Mouse (Mus musculus) granulocyte monocyte progenitor cell, adult 5-6 weeks (primary cell): ENCODE measurements at regions not wholly inside any gene's neighbourhood (a gene's known extent, or its start where the extent isn't known, plus 50 kb on each side); places are given as distances from the start of the nearest gene placed in this dataset.

ENCODE experiments used
- ATAC-seq: replicated peaks from 2 replicates; pipeline ENCODE4 v1.8.0; 2016; ENCODE audit warnings: mild to moderate bottlenecking, moderate TSS enrichment, inconsistent platforms; ENCODE audit not compliant: poor library complexity, severe bottlenecking

DNA sequence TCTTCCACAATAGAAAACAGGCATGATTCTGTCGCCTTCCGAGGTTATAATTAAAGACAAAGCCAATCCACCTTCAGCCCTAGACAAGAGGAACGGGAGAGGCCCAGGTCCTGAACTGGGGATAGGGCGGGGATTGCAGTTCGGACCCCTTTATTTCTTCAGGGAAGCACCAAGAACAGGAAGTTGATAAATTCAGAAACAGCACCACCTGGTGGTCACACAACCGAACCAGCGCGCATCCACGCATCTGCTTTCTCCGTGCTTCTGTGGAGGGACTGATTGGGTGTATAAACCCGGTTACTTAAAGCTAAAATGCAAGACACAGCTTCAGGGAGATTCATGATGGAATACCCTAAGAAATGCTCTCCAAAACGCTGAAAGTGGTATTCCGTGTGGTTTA is 233.2 kb downstream of the Rps15a start:
- ATAC-seq = peak; percentile 97

GRCm38 (mm10) chr7:117878903-117879302 is 237.1 kb downstream of the Rps15a start:
- ATAC-seq = no peak

DNA sequence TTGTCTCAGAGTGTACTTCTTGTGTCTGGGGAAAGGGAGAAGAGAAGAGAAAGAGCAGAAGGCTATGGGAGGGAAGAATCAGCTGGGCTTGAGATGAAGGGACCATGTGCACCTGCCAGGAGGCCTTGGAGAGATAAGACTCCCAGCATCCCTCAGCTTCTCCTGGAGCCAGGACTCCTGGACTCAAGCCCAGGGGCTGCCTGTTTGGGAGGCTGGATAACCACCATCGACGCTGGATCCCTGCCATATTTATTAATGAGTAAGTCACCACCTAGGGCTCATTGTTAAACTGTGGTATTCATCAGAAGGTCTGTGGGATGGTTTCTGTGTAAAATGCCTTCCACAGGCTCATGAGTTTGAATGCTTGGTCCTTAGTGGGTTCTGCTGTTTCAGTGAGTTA is 240.7 kb downstream of the Rps15a start:
- ATAC-seq = no peak

- ATAC-seq = no peak
Observed at GRCm38 (mm10) chr7:117859419-117859818, 256.6 kb downstream of the Rps15a start.

- ATAC-seq = no peak
Observed at GRCm38 (mm10) chr7:117855955-117856354, 260.0 kb downstream of the Rps15a start.

DNA sequence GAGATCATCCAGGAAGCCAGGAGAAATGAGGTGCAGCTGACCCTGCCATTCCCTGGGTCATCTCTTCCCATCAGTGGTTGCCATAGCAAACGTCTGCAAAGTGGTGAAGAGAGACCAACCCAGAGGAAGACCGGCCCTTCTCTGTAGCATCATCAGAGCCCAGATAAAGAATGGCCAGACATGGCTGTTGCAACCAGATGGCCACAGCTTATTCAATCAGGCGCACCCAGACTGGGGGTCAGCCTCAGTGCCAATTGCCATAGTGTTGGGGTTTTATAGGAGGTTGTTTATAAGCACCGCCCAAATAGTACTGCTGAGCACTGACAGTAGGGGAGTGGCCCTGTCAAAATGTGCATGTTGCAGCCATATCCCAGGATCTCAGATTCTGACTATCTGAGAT is 262.3 kb downstream of the Rps15a start:
- no peak for ATAC-seq

DNA sequence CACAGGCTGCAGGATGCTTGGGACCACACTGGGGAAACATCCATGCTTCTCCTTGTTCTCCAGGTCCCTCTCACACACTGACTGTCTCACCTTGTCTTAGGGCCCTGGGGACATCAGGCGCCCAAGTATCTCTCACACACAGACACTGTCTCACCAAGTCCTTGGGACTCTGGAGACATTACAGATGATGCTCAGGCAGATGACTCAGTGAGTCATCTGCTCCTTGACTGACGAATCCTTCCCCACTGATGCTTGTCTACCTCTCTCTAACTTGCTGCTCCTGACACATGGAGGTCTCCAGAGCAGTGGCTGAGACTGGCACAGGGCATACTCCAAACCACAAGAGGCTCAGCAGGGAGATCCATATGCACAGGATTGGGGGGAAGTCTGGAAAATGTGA is 263.1 kb downstream of the Rps15a start:
- no peak for ATAC-seq

DNA sequence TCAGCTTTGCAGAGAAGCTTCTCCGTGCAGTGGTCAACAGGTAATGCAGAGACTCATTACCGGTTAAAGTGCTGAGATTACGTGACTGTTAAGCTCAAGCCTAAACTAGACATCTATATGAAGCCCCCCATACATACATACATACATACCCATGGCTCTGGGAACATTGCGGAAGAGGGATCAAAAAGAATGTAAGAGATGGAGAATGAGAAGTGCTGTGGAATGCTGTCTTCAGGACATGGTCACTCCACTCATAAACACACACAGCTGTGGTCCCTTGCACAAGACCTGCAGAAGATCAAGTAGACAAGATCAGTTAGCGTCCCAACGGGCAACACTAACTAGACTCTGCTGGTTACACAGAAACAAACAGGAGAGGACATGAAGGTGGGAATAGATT is 265.2 kb downstream of the Rps15a start:
- no peak for ATAC-seq

DNA sequence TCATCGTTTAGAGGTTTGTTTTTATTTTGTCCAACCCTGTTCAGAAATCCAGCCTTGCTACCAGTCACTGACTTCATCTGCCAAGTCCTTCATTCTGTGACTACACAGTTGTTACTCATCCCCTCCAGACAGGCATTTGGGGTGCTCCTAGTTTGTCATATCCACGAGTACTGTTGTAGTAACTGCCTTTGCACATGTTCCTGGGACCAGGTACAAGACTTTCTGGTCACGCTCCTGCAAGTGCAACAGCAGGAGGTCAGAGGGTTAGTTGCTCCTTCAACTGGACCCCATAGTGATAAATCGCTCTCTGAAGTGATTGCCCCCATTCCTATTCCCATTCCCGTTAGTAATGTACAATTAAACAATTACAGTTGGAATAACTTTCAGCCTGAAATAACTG is 269.9 kb downstream of the Rps15a start:
- no peak for ATAC-seq

GRCm38 (mm10) chr7:117842780-117843179 is 273.2 kb downstream of the Rps15a start:
- ATAC-seq = no peak

GRCm38 (mm10) chr7:117795035-117795434 is 321.0 kb downstream of the Rps15a start:
- ATAC-seq = no peak

DNA sequence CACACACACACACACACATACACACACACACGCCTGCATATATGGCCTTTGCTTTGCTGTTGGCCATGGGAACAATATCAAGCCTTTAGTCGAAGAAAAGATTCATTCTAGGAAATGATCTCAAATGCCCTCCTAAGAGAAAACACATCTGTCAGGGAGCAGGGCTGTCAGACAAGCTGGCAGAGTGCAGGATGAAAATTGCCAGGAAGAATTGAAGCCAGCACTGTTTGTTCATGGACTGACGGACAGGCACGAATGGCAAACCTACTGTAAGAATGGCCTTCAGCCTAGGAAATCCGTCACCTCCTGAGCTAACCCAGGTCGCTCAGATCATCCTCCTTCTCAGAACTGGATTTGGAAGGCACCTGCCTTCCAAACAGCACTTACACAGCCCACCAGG is 322.0 kb downstream of the Rps15a start:
- ATAC-seq = no peak

GRCm38 (mm10) chr7:117792456-117792855 is 323.5 kb downstream of the Rps15a start:
- ATAC-seq = no peak

DNA sequence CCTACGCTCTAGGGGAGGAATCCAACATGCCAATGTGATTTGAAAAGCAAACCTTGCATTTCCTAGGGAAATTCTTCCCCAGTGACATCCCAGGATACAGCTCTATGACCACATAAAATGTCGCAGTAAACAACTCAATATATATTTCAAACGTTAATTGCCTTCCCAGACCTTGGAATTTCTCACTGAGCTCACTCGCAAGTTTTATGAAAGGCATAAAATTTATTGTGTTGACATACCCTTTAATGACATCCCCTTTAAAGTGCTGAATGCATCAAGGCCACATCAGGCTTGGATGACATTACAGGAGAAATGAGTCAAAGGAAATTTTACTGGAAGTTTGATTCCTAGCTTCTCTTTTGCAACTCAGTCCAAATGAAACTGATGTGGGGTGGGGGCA is 337.0 kb downstream of the Rps15a start:
- no peak for ATAC-seq

DNA sequence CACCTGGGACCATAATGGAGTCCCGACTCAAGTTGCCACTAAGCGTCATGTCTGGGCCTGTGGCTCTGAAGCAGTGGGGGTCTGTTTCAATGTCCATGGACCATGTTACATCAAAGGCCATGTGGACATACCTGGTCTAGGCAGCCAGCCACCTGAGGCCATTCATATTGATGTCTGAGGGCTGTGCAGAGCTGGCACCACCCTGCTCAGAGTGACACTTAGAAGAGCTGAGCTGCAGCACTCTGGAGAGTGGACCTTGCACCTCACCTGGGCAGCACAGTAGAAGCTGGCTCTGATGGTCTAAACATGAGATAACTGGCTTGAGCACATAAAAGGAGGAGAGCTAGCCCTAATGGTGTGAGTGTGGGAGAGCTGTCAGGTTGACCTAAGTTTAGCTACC is 338.1 kb downstream of the Rps15a start:
- no peak for ATAC-seq

GRCm38 (mm10) chr7:117771836-117772235 is 344.2 kb downstream of the Rps15a start:
- ATAC-seq = no peak

DNA sequence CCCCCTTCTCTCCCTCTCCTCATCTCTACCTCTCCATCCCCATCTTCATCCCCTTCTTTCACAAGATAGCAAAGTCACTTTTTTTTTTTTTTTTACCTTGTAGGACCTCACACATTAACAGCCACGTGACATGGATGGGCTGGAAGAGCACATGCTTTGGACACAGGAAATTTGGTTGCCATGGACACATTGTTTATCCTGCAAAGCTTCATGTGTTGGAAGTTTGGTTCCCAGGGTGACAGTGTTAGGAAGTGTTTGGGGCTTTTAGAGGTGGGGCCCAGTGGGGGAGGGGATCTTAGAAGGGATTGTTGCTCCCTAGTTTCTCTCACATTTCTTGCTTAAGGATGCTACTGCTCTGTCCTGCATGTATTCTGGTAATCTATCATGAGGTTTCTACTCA is 356.5 kb downstream of the Rps15a start:
- no peak for ATAC-seq

DNA sequence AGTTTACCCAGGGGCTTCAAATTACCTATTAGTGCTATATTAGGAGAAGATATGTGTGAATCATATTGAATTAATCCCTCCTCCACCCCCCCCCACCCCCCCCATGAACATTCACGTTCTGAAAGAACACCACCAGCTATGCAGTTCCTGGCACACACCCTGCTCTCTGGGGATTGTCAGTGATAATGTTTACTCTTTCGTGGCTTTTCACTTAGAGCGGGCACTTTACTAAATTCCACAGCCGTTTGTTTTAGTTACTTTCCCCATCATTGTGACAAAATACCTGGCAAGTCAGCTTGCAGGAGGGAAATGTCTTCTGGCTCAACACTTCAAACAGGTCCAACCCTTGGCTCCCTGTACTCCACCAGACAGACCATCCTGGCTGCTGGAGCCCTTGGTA is 359.0 kb downstream of the Rps15a start:
- no peak for ATAC-seq

- no peak for ATAC-seq
Observed at GRCm38 (mm10) chr7:117755830-117756229, 360.2 kb downstream of the Rps15a start.

GRCm38 (mm10) chr7:117753296-117753695 is 362.7 kb downstream of the Rps15a start:
- no peak for ATAC-seq

GRCm38 (mm10) chr7:117752302-117753185 is 363.4 kb downstream of the Rps15a start:
- no peak for ATAC-seq

DNA sequence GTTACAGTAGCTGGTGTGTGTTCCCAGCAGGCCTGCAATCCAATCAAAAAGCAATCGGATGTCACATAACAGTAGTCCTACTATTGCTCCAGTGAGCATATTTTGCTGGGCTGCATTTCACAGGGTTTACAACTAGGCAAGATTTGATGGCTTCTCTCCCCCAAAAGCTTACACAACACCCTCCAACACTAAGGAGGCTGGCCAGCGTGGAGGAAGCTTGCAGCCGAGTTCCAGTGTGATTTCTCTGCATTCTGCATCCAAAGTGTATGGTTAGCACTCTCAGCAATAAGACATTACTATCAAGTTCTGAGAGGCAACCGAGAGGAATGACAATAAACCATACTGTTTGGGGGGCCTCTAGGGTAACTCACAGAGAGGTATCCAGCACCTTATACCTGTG is 367.2 kb downstream of the Xylt1 start:
- no peak for ATAC-seq
